Mouse (Mus musculus) kidney, postnatal 0 days (tissue): Measurements from ENCODE around the gene Ankrd11. TPM values are rescaled to one million over a fixed set of nuclear protein-coding genes. Genes with fewer than 3 reads are reported as not detected.
A peak's percentile ranks its signal among the peaks of the same experiment; 100 is the strongest.

Experiments used
- ATAC-seq: fragments of 200-750 bp; cut with Nextera tagmentation; replicated peaks from 2 replicates; pipeline ENCODE4 v1.8.0; 2017; ENCODE audit warnings: low read depth, moderate number of reproducible peaks, moderate TSS enrichment, moderate library complexity; ENCODE audit not compliant: low FRiP score
- DNase-seq: peaks from one replicate; pipeline ENCODE4 v3.0.0-alpha.2; 2016; ENCODE audit warnings: low spot score
- H3K27ac ChIP-seq: fragments of 300-500 bp; sonication (generic); 2 replicates; pipeline ENCODE4 v1.5.1; 2014; ENCODE audit warnings: mild to moderate bottlenecking
- H3K27me3 ChIP-seq: fragments of 300-500 bp; sonication (generic); 2 replicates; pipeline ENCODE4 v1.6.1; 2014; ENCODE audit warnings: low read length, mixed read lengths; ENCODE audit not compliant: insufficient read depth
- H3K36me3 ChIP-seq: fragments of 300-500 bp; sonication (generic); 2 replicates; pipeline ENCODE4 v1.6.1; 2014; ENCODE audit warnings: low read length, mixed read lengths; ENCODE audit not compliant: insufficient read depth
- H3K4me1 ChIP-seq: fragments of 300-500 bp; sonication (generic); replicated peaks from 2 replicates; pipeline ENCODE4 v1.6.1; 2014; ENCODE audit warnings: antibody characterized with exemption, low read length, mixed read lengths; ENCODE audit not compliant: insufficient read depth
- H3K4me2 ChIP-seq: fragments of 300-500 bp; sonication (generic); 2 replicates; pipeline ENCODE4 v1.6.1; 2014; ENCODE audit warnings: mild to moderate bottlenecking, low read length, moderate library complexity, mixed read lengths
- H3K4me3 ChIP-seq: fragments of 300-500 bp; sonication (generic); replicated peaks from 2 replicates; pipeline ENCODE4 v1.5.1; 2014; ENCODE audit warnings: low read depth, low read length
- H3K9ac ChIP-seq: fragments of 300-500 bp; sonication (generic); 2 replicates; pipeline ENCODE4 v1.6.1; 2014; ENCODE audit warnings: low read depth, low read length
- H3K9me3 ChIP-seq: fragments of 300-500 bp; sonication (generic); replicated peaks from 2 replicates; pipeline ENCODE4 v1.6.1; 2016; ENCODE audit warnings: low read length, inconsistent platforms, mixed read lengths
- CTCF ChIP-seq: IDR thresholded peaks from 2 replicates; pipeline ENCODE4 v1.5.1; 2016; ENCODE audit warnings: antibody characterized with exemption, low read depth, mild to moderate bottlenecking, moderate library complexity
- WGBS: fragments of 180-500 bp; shearing (Covaris S2); extraction: QIAGEN DNeasy Blood & Tissue Kit; methylation state at CpG from one replicate; pipeline ENCODE4 v1.1.7; 2014; 5-methylcytosine and 5-hydroxymethylcytosine counted together
- polyA plus RNA-seq: library from polyadenylated mRNA; unstranded; fragments of >200 nt; fragmentation: Nextera tagmentation; extraction: Ambion mirVana; gene quantifications from 2 replicates; pipeline ENCODE4 v1.2.1, GENCODE M21; 2015

Gene Ankrd11
- polyA plus RNA-seq, 1 experiment from 2014 or later = 57.9 TPM

- Histone ChIP-seq H3K36me3 (no peaks in the 10 kb centered on the region), H3K27me3 (no peaks in the 10 kb centered on the region), H3K9me3 (no peaks in the 10 kb centered on the region), H3K4me1 (peaks cover 14% of the 10 kb centered on the region), H3K4me3 (no peak overlapping the region), H3K27ac (no peak overlapping the region; the same call in 1 of the 2 replicates), H3K4me2 (no peak overlapping the region), H3K9ac (no peak overlapping the region)
- TF ChIP-seq CTCF = no peak
- ATAC-seq (no peak), DNase-seq (peak; percentile 23)
- WGBS = 53% methylated on average over 5 of the region's 5 CpGs
These were observed 50.7 kb downstream of the Ankrd11 start for GRCm38 (mm10) chr8:122991368-122991767.

GRCm38 (mm10) chr8:122989976-122990375, 52.1 kb downstream of the Ankrd11 start:
- no peak for TF ChIP-seq CTCF
- Histone ChIP-seq H3K27me3 (no peaks in the 10 kb centered on the region), H3K4me2 (no peak overlapping the region), H3K9ac (no peak overlapping the region), H3K4me3 (no peak overlapping the region), H3K27ac (no peak overlapping the region), H3K9me3 (no peaks in the 10 kb centered on the region), H3K4me1 (peaks cover 14% of the 10 kb centered on the region), H3K36me3 (no peaks in the 10 kb centered on the region)
- DNase-seq (no peak), ATAC-seq (no peak)
- 83% methylated on average over 2 of the region's 2 CpGs for WGBS

- ATAC-seq (0 out of 2 replicates have a peak, but pooled peaks have one; percentile 25), DNase-seq (no peak)
- TF ChIP-seq CTCF = no peak
- Histone ChIP-seq H3K4me3 (no peak overlapping the region), H3K36me3 (no peaks in the 10 kb centered on the region), H3K27ac (0 out of 2 replicates have a peak overlapping the region, but pooled peaks have one; percentile 5), H3K9me3 (no peaks in the 10 kb centered on the region), H3K9ac (no peak overlapping the region), H3K4me2 (no peak overlapping the region), H3K27me3 (no peaks in the 10 kb centered on the region), H3K4me1 (peaks cover 14% of the 10 kb centered on the region)
- WGBS = 63% methylated on average over 3 of the region's 3 CpGs
These were observed 53.1 kb downstream of the Ankrd11 start for GRCm38 (mm10) chr8:122988955-122989354.

- H3K4me2 ChIP-seq = no peak overlapping the region
- no peak overlapping the region for H3K27ac ChIP-seq
- no peak for DNase-seq
- WGBS = 36% methylated on average over 2 of the region's 2 CpGs
- no peak for TF ChIP-seq CTCF
- no peak for ATAC-seq
- no peak overlapping the region for H3K9ac ChIP-seq
- H3K27me3 ChIP-seq = no peaks in the 10 kb centered on the region
- H3K9me3 ChIP-seq = no peaks in the 10 kb centered on the region
- H3K4me1 ChIP-seq = peaks cover 10% of the 10 kb centered on the region
- no peaks in the 10 kb centered on the region for H3K36me3 ChIP-seq
- H3K4me3 ChIP-seq = no peak overlapping the region
These were observed 54.8 kb downstream of the Ankrd11 start for GRCm38 (mm10) chr8:122987255-122987654.

GRCm38 (mm10) chr8:122986501-122987184, 55.4 kb downstream of the Ankrd11 start:
- H3K4me2 ChIP-seq = no peak overlapping the region
- no peaks in the 10 kb centered on the region for H3K27me3 ChIP-seq
- H3K4me3 ChIP-seq = no peak overlapping the region
- peaks cover 4% of the 10 kb centered on the region for H3K4me1 ChIP-seq
- TF ChIP-seq CTCF = no peak
- H3K9ac ChIP-seq = no peak overlapping the region
- ATAC-seq (no peak), DNase-seq (no peak)
- WGBS = 71% methylated on average over 8 of the region's 8 CpGs
- H3K9me3 ChIP-seq = no peaks in the 10 kb centered on the region
- no peak overlapping the region for H3K27ac ChIP-seq
- H3K36me3 ChIP-seq = no peaks in the 10 kb centered on the region

- Histone ChIP-seq H3K4me2 (no peak overlapping the region), H3K27me3 (no peaks in the 10 kb centered on the region), H3K36me3 (no peaks in the 10 kb centered on the region), H3K4me1 (no peaks in the 10 kb centered on the region), H3K4me3 (no peak overlapping the region), H3K27ac (no peak overlapping the region), H3K9me3 (no peaks in the 10 kb centered on the region), H3K9ac (no peak overlapping the region)
- WGBS = 89% methylated on average over 3 of the region's 3 CpGs
- ATAC-seq = no peak
- no peak for TF ChIP-seq CTCF
- no peak for DNase-seq
These were observed 57.9 kb downstream of the Ankrd11 start for GRCm38 (mm10) chr8:122984175-122984574.
